Mouse (Mus musculus) G1E (cell line): ENCODE results near the gene Mapk1.

ENCODE experiments used
- CTCF ChIP-seq: IDR thresholded peaks from 2 replicates; pipeline ENCODE4 v1.5.1; 2012; ENCODE audit warnings: low read depth, low read length, inconsistent platforms, mixed read lengths
- GATA1 ChIP-seq: IDR thresholded peaks from 2 replicates; pipeline ENCODE4 v1.6.1; 2012; ENCODE audit warnings: borderline replicate concordance, low read length, inconsistent platforms, mixed read lengths
- GATA2 ChIP-seq: IDR thresholded peaks from 2 replicates; pipeline ENCODE4 v1.6.1; 2012; ENCODE audit warnings: low read depth, low read length, inconsistent platforms, borderline replicate concordance
- POLR2AphosphoS5 ChIP-seq: IDR thresholded peaks from 2 replicates; pipeline ENCODE4 v1.6.1; 2012; ENCODE audit warnings: low read depth, low read length, inconsistent platforms; ENCODE audit not compliant: insufficient replicate concordance
- TAL1 ChIP-seq: conservative IDR thresholded peaks from 2 replicates; pipeline ENCODE4 v1.6.1; 2012; ENCODE audit warnings: low read depth, low read length, inconsistent platforms, mixed read lengths

DNA sequence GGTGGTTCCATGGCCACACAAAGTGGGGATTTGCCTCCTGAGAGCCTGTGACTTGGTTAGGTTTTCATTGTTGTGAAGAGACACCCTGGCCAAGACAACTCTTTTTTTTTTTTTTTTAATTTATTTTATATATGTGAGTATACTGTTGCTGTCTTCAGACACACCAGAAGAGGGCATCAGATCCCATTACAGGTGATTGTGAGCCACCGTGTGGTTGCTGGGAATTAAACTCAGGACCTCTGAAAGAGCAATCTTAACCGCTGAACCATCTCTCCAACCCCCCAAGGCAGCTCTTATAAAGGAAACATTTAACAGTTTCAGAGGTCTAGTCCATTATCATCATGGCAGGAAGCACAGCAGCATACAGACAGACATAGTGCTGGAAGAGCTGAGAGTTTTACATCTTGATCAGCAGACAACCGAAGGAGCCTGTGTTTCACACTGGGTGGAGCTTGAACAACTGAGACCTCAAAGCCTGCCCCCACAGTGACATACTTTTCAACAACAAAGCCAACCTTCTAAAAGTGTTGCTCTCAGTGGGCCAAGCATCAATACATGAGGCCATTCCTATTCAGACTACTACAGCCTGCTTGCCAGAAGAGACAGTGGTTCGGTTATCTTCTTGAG, 11.4 kb downstream of the Mapk1 start:
- TF ChIP-seq CTCF: no peak
- TF ChIP-seq POLR2AphosphoS5: no peak
- no peak for TF ChIP-seq GATA2
- no peak for TF ChIP-seq TAL1
- no peak for TF ChIP-seq GATA1
